Mouse (Mus musculus): ENCODE measurements around the gene 1600002K03Rik. TPM values are rescaled to one million over a fixed set of nuclear protein-coding genes. Genes with fewer than 3 reads are reported as not detected.
A peak's percentile ranks its signal among the peaks of the same experiment; 100 is the strongest.
"Not testable (repeated sequence)": the region's sequence is repeated elsewhere in the genome, so short reads cannot be mapped to it uniquely, and the experiment has no call there.

The 1600002K03Rik gene
- polyA plus RNA-seq, 1 experiment from 2014 or later = 10.1 TPM

DNA sequence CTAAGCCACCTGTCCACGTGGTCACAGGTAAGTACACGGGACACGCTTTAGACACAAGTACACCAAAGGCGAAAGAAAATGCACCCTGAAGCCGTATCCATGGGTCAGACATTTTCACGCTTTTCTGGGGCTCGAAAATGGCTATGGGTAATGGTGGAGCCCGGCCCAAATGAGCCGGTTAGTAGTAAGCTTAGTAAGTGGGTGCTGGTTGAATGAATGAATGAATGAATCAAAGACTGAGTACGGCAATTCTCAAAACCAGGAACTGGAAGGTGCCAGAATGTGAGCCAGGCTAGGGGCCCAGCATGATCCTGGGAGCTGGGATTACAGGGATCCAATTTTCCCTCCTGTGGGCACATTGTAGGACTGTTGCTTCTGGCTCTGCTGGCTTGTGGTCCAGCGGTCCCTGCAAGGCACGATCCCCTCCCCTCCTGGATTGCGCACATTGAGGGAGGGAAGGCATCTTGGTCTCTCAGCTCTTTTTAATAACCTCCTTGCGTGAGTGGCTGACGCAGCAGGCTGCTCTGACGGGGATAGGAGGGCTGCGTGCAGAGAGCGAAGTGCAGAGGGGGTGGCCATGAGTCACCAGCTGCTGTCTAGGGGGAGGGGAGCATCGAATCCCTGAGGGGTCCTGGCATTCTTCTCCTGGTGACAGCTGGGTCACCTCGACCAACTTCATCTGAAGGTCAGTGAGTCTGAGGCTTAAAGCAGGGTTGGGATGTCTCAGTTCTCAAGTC, 7.2 kb upstream of the 1600002K03Rik start, which contains the start of gene Cirbp:
Gene Cirbp, plus strand, starts transcription at position 594 of the 737 bp plus-strand sequence.
- H3K36me3 ChIP-seq = peaks cover 7% of the 10 kb centered on the region
- H3K4me1 ChIP-seq (replicated peaks) = peaks cover 67% of the 10 kb centered on the region
- WGBS = 10% methylated on average over 20 of the region's 20 CpGs
- peak within 1 kb of the TSS; percentile 80 for H3K4me3 ChIP-seq
- H3K9me3 ChIP-seq = no peaks in the 10 kb centered on the region
- no peak for ATAC-seq (ENCODE audit: low FRiP score, low read depth)
- peak within 1 kb of the TSS; percentile 60 for H3K9ac ChIP-seq
- H3K27me3 ChIP-seq = no peaks in the 10 kb centered on the region
- peak within 1 kb of the TSS; percentile 88 for H3K4me2 ChIP-seq
- H3K27ac ChIP-seq (replicated peaks) = peak within 1 kb of the TSS; percentile 99

DNA sequence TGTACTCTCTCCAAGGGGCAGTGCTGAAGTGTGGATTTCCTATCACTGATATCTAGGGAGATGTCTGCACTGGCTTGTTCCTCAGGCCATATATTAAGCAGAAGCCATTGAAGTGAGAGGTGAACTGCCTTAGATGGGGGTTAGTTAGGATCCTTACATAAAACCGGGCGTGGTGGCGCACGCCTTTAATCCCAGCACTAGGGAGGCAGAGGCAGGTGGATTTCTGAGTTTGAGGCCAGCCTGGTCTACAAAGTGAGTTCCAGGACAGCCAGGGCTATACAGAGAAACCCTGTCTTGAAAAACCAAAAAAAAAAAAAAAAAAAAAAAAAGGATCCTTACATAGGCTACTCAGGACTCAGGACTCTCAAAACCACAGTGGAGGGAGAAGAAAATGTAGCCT, 6.6 kb upstream of the 1600002K03Rik start:
- peak overlapping the region; percentile 43; the same call in 1 of the 2 replicates for H3K4me3 ChIP-seq
- not testable (repeated sequence) for H3K9me3 ChIP-seq; ATAC-seq (ENCODE audit: low FRiP score, low read depth); H3K27me3 ChIP-seq
- WGBS = 83% methylated on average over 4 of the region's 4 CpGs
- H3K27ac ChIP-seq (replicated peaks) = peak overlapping the region; percentile 99
- peaks cover 61% of the 10 kb centered on the region for H3K4me1 ChIP-seq (replicated peaks)
- H3K4me2 ChIP-seq = peak overlapping the region; percentile 88
- peak overlapping the region; percentile 34; the same call in 1 of the 2 replicates for H3K9ac ChIP-seq
- peaks cover 13% of the 10 kb centered on the region for H3K36me3 ChIP-seq

DNA sequence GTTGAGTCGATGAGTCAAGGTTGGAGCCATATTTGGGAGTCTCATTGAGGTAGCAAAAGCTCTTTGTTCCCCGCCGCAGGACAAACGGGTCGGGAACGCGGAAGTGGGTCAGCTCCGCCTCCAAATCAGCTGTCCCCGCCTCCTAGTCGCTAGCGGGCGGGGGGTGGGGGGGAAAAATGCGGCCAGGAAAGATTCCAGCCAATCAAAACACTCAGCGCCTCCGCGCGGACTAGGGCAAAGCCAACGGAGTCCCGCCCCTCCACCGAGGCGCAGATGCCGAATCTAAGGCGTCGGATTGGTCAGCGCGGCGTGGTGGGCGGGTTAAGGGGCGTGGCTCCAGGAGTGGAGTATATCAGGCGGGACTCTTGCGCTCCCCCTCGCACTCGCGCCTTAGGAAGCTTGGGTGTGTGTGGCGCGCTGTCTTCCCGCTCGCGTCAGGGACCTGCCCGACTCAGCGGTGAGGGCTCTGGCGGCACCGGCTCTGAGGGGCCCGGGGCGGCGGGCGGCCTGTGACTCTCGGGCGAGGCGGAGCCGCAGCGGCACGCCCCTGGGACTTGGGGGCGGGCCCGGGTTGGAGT, 5.2 kb upstream of the 1600002K03Rik start:
- H3K27ac ChIP-seq (replicated peaks) = peak overlapping the region; percentile 99
- H3K4me2 ChIP-seq = peak overlapping the region; percentile 88
- H3K4me1 ChIP-seq (replicated peaks) = peaks cover 65% of the 10 kb centered on the region
- H3K9me3 ChIP-seq = no peaks in the 10 kb centered on the region
- WGBS = under 1% methylated on average over 55 of the region's 55 CpGs
- no peaks in the 10 kb centered on the region for H3K27me3 ChIP-seq
- peak overlapping the region; percentile 97 for H3K9ac ChIP-seq
- peak overlapping the region; percentile 80 for H3K4me3 ChIP-seq
- peak; percentile 92 for ATAC-seq (ENCODE audit: low FRiP score, low read depth)
- H3K36me3 ChIP-seq = peaks cover 25% of the 10 kb centered on the region

DNA sequence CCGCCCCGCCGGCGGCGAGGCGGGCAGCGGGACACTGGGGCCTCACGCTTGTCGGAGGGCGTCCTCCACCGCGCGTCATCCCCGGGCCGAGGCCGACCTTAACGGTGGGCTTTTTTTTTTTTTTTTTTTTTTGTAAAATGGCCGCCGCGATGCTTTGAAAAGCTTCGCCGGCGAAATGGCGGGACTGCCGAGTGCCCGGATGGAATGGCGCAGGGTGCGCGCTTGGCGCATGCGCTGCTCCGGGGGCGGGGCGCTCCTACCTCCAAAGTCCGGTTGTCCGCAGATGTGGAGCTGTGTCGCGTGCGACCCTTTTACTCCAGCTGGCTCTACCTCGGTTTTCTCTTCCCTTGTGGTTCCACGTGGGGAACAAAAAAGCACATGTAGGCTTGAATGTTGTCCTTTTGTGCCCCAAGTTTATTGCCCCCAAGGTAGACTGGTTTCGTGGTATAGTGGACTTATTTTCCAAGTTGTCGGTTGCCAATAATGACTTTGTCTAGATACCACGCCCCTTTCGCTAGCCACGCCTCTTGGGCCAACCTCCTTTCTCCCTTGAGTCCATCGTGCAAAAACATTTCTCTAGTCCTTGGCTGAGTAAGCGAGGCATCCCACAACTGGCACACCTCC, 4.6 kb upstream of the 1600002K03Rik start:
- Histone ChIP-seq H3K36me3 (peaks cover 25% of the 10 kb centered on the region), H3K9ac (peak overlapping the region; percentile 97), H3K4me1 (replicated peaks) (peaks cover 69% of the 10 kb centered on the region), H3K27me3 (no peaks in the 10 kb centered on the region), H3K4me3 (peak overlapping the region; percentile 80), H3K27ac (replicated peaks) (peak overlapping the region; percentile 99), H3K4me2 (peak overlapping the region; percentile 67), H3K9me3 (no peaks in the 10 kb centered on the region)
- ATAC-seq (ENCODE audit: low FRiP score, low read depth) = peak; percentile 24; the same call in 1 of the 2 replicates
- WGBS = under 1% methylated on average over 48 of the region's 48 CpGs

DNA sequence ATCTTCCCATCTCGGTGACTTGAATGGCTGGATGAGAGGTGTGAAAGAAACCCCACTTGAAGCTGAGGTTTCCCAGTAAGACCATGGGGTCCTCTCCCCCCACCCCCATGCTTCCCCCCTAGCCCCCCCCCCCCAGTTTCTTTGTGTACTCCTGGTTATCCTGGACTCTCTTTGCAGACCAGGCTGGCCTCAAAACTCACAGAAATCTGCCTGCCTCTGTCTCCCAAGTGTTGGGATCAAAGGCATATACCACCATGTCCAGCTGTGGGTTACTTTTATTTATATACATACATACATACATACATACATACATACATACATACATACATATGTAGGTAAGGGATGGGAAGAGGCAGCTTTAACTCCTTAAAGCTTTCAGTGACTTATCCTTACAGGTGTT, 3.7 kb upstream of the 1600002K03Rik start:
- WGBS = 45% methylated on average over 1 of the region's 1 CpGs
- ATAC-seq (ENCODE audit: low FRiP score, low read depth) = no peak
- peaks cover 69% of the 10 kb centered on the region for H3K4me1 ChIP-seq (replicated peaks)

DNA sequence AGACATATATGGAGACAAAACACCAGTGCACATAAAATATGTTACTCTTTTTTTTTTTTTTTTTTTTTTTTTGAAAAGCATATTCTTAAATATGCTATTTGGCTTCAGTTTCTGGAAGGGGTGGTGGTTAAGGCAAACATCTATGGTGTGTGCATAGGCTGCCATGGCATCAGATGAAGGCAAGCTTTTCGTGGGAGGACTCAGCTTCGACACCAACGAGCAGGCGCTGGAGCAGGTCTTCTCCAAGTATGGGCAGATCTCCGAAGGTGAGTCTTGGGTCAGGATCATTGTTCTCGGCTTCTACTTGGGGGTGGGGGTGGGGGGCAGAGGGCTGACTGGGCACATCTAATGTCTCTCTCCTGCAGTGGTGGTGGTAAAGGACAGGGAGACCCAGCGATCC, 3.1 kb upstream of the 1600002K03Rik start:
- WGBS = 93% methylated on average over 7 of the region's 7 CpGs
- Histone ChIP-seq H3K27ac (replicated peaks) (no peak overlapping the region), H3K4me2 (peak overlapping the region; percentile 67; the same call in 1 of the 2 replicates), H3K36me3 (peaks cover 25% of the 10 kb centered on the region), H3K4me3 (no peak overlapping the region), H3K9ac (no peak overlapping the region; the same call in 1 of the 2 replicates), H3K27me3 (no peaks in the 10 kb centered on the region), H3K9me3 (no peaks in the 10 kb centered on the region), H3K4me1 (replicated peaks) (peaks cover 64% of the 10 kb centered on the region)
- no peak for ATAC-seq (ENCODE audit: low FRiP score, low read depth)

More for the DNA sequence above, 3.7 kb upstream of the 1600002K03Rik start:
- no peak overlapping the region for H3K27ac ChIP-seq (replicated peaks)
- H3K9me3 ChIP-seq = no peaks in the 10 kb centered on the region
- H3K27me3 ChIP-seq = no peaks in the 10 kb centered on the region
- peak overlapping the region; percentile 67 for H3K4me2 ChIP-seq
- peak overlapping the region; percentile 97 for H3K9ac ChIP-seq
- peak overlapping the region; percentile 80 for H3K4me3 ChIP-seq
- H3K36me3 ChIP-seq = peaks cover 25% of the 10 kb centered on the region

DNA sequence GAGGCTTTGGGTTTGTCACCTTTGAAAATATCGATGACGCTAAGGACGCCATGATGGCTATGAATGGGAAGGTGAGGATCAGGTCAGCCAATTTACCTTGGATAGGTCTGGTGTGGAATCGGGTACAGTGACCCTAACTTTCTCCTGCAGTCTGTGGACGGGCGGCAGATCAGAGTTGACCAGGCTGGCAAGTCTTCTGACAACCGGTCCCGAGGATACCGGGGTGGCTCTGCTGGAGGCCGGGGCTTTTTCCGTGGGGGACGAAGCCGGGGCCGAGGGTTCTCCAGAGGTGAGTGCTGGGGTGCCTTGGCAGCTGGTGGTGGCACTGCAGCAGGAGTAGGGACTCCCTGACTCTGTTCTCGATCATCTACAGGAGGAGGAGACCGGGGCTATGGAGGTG, 2.7 kb upstream of the 1600002K03Rik start:
- Histone ChIP-seq H3K36me3 (peaks cover 25% of the 10 kb centered on the region), H3K4me1 (replicated peaks) (peaks cover 61% of the 10 kb centered on the region), H3K27ac (replicated peaks) (no peak overlapping the region), H3K4me3 (no peak overlapping the region), H3K9me3 (no peaks in the 10 kb centered on the region), H3K27me3 (no peaks in the 10 kb centered on the region), H3K9ac (no peak overlapping the region), H3K4me2 (no peak overlapping the region)
- no peak for ATAC-seq (ENCODE audit: low FRiP score, low read depth)
- 95% methylated on average over 16 of the region's 16 CpGs for WGBS

DNA sequence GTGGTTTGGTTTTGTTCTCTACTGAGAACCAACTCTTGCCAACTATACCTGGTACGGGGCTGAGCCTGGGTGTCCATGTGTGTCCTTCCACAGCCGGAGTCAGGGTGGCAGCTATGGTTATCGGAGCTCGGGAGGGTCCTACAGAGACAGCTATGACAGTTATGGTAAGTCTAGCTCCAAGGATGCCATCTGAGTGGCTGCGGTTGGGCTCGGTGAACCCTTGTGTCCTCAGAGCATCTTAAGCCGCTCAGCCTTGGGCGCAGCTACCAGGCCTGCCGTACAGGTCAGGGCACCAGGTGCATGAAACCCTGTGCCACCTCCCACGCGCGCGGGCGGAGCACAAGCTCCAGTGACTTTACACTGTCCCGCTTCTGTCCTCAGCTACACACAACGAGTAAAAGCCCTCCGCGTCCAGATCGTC, 2.1 kb upstream of the 1600002K03Rik start:
- no peak for ATAC-seq (ENCODE audit: low FRiP score, low read depth)
- Histone ChIP-seq H3K27me3 (no peaks in the 10 kb centered on the region), H3K4me3 (no peak overlapping the region), H3K36me3 (peaks cover 25% of the 10 kb centered on the region), H3K9me3 (no peaks in the 10 kb centered on the region), H3K9ac (no peak overlapping the region), H3K4me2 (no peak overlapping the region), H3K27ac (replicated peaks) (no peak overlapping the region), H3K4me1 (replicated peaks) (peaks cover 57% of the 10 kb centered on the region)
- 97% methylated on average over 19 of the region's 19 CpGs for WGBS

DNA sequence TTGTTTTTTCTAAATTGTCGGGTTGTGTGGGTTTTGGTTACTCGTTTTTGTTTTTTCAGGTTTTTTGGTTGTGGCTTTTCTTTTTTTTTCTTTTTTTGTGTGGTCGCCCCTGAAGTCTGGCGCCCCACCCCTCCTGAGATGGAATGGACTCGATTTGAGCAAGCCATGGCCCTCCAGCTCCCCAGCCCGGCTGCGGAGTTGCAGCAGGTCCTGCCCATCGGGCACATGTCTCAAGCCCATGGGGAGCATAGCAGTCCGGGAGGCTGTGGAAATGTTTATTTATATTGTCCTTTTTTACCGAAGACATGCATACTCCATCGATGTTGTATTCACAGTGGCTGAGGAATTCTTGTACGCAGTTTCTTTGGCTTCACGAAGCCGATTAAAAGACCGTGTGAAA, 1.5 kb upstream of the 1600002K03Rik start:
- no peaks in the 10 kb centered on the region for H3K9me3 ChIP-seq
- 92% methylated on average over 15 of the region's 15 CpGs for WGBS
- no peak overlapping the region for H3K4me3 ChIP-seq
- H3K36me3 ChIP-seq = peaks cover 25% of the 10 kb centered on the region
- H3K9ac ChIP-seq = no peak overlapping the region
- H3K27me3 ChIP-seq = no peaks in the 10 kb centered on the region
- peaks cover 55% of the 10 kb centered on the region for H3K4me1 ChIP-seq (replicated peaks)
- H3K27ac ChIP-seq (replicated peaks) = peak overlapping the region; percentile 89; the same call in 1 of the 2 replicates
- ATAC-seq (ENCODE audit: low FRiP score, low read depth) = no peak
- H3K4me2 ChIP-seq = 0 out of 2 replicates have a peak overlapping the region, but pooled peaks have one; percentile 76

DNA sequence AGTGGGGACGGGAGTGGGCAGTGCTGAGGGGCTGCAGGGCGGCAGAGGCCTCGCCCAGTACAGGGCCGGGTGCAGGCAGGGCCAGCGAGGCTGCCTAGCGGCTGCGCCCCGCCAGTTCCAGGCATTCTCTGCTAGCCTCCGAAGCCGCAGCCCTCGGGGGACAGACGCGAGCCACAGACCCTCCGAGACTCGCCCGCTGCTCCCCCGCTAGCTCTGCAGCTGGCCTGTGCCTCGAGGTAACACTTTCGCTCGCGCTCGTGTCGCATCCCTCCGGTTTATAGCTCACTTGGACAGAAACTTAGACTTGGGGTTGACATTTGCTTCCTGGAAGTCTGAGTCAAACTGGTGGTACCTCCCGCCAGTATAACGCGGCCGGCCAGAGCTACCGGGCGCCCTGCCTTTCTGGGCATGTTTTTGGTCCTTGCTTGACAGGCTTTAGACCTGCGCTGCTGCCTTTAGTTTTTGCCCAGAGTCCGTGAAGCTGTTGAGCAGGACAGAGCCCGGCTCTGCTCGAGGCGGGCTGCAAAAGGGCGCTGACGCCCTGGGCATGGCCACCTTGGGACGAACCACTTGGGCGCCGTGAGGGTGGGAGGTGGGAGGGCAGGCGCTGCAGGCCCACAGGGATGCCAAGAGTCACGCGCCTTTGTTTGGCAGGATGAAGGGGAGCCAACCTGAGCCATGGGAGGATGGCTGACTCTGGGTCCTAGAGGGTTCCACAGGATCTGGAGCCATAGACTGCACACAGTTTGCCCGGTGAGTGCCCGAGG, 801 bp upstream of the 1600002K03Rik start:
- no peak overlapping the region for H3K4me3 ChIP-seq
- peaks cover 48% of the 10 kb centered on the region for H3K4me1 ChIP-seq (replicated peaks)
- H3K9me3 ChIP-seq = no peaks in the 10 kb centered on the region
- no peak for ATAC-seq (ENCODE audit: low FRiP score, low read depth)
- no peaks in the 10 kb centered on the region for H3K27me3 ChIP-seq
- H3K36me3 ChIP-seq = peaks cover 25% of the 10 kb centered on the region
- peak overlapping the region; percentile 89 for H3K27ac ChIP-seq (replicated peaks)
- H3K4me2 ChIP-seq = peak overlapping the region; percentile 76
- peak overlapping the region; percentile 56 for H3K9ac ChIP-seq
- WGBS = 82% methylated on average over 45 of the region's 45 CpGs

DNA sequence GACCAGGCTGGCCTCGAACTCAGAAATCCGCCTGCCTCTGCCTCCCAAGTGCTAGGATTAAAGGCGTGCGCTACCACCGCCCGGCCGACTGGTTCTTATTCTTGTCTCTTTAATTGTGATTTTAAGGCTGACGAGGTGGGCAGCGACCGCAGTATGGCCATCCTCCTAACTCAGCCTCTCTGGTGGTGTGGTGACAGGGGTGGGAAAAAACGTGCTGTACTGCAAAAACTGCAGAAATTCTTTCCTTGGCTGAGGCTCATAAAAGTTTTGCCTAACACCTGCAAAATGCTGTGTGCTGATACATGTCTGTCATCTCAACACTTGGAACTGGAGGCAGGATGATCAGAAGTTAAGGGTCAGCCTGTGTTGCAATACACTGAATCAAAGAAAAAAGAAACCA, 614 bp downstream of the 1600002K03Rik start:
- 5% methylated on average over 11 of the region's 11 CpGs for WGBS
- peaks cover 45% of the 10 kb centered on the region for H3K4me1 ChIP-seq (replicated peaks)

More for the DNA sequence above, 614 bp downstream of the 1600002K03Rik start:
- no peak for ATAC-seq (ENCODE audit: low FRiP score, low read depth)
- H3K27ac ChIP-seq (replicated peaks) = peak overlapping the region; percentile 89
- H3K36me3 ChIP-seq = peaks cover 25% of the 10 kb centered on the region
- H3K4me2 ChIP-seq = peak overlapping the region; percentile 76
- no peaks in the 10 kb centered on the region for H3K27me3 ChIP-seq
- no peaks in the 10 kb centered on the region for H3K9me3 ChIP-seq
- H3K4me3 ChIP-seq = peak overlapping the region; percentile 49
- H3K9ac ChIP-seq = peak overlapping the region; percentile 56

Data from hindbrain, embryonic 15.5 days (tissue).